Mouse (Mus musculus): ENCODE results near the gene Zfp61. TPM values are rescaled to one million over a fixed set of nuclear protein-coding genes. Genes with fewer than 3 reads are reported as not detected.
"Not testable (repeated sequence)": the region's sequence is repeated elsewhere in the genome, so short reads cannot be mapped to it uniquely, and the experiment has no call there.

Gene Zfp61
- total and polyA plus RNA-seq, 2 experiments from 2014 or later, result 3.4 to 6.8 TPM

GRCm38 (mm10) chr7:24280031-24280857 lies 20.8 kb downstream of the Zfp61 start:
- ATAC-seq (ENCODE audit: insufficient read depth, low read depth) (no peak), DNase-seq (ENCODE audit: low spot score) (no peak)
- TF ChIP-seq CTCF (IDR thresholded peaks at IDR 0.05; ENCODE audit: low read depth), result no peak
- no peak for TF ChIP-seq EP300 (IDR thresholded peaks at IDR 0.05; ENCODE audit: low read depth)
- WGBS, result 51% methylated on average over 10 of the region's 10 CpGs
- H3K27ac ChIP-seq (ENCODE audit: low read depth), result no peak overlapping the region
- H3K36me3 ChIP-seq (replicated peaks; ENCODE audit: control insufficient read depth, insufficient read depth, low read length), result peaks cover 2% of the 10 kb centered on the region
- no peaks in the 10 kb centered on the region for H3K4me1 ChIP-seq (ENCODE audit: control insufficient read depth, insufficient read depth)
- no peak overlapping the region for H3K9ac ChIP-seq (replicated peaks; ENCODE audit: low read depth, low read length)
- no peaks in the 10 kb centered on the region for H3K27me3 ChIP-seq (ENCODE audit: control insufficient read depth, insufficient read depth, low read length)
- peaks cover 4% of the 10 kb centered on the region; the same call in 1 of the 2 replicates for H3K9me3 ChIP-seq (replicated peaks; ENCODE audit: control insufficient read depth, low read length)
- no peak overlapping the region for H3K4me2 ChIP-seq (ENCODE audit: low read depth, low read length)
- no peak overlapping the region for H3K4me3 ChIP-seq (ENCODE audit: low read depth, low read length)

GRCm38 (mm10) chr7:24278771-24279170 lies 22.3 kb downstream of the Zfp61 start:
- H3K27me3 ChIP-seq (ENCODE audit: control insufficient read depth, insufficient read depth, low read length); H3K9me3 ChIP-seq (replicated peaks; ENCODE audit: control insufficient read depth, low read length); H3K4me1 ChIP-seq (ENCODE audit: control insufficient read depth, insufficient read depth); H3K4me3 ChIP-seq (ENCODE audit: low read depth, low read length); DNase-seq (ENCODE audit: low spot score); H3K4me2 ChIP-seq (ENCODE audit: low read depth, low read length); H3K27ac ChIP-seq (ENCODE audit: low read depth); H3K9ac ChIP-seq (replicated peaks; ENCODE audit: low read depth, low read length); ATAC-seq (ENCODE audit: insufficient read depth, low read depth): not testable (repeated sequence)
- H3K36me3 ChIP-seq (replicated peaks; ENCODE audit: control insufficient read depth, insufficient read depth, low read length), result peaks cover 14% of the 10 kb centered on the region
- WGBS, result 83% methylated on average over 3 of the region's 3 CpGs

DNA sequence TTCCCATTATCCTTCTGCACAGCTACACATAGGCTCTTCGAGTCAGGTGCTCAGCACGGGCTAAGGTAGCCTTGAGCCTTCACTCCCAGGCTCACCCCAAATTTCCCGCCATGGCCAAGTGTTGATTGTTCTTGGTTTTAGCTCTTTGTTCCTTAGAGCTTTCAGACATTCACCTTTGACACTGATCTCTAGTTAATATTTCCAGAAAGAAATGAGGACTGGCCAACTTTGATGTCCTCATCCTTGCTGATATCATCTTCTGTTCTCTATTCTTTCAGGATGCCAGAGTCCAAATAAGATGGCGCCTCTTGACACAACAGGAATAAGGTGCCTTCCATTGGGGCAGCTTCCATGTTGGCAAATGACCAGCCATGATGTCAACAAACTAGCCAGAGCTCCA lies 26.6 kb downstream of the Zfp61 start:
- 89% methylated on average over 4 of the region's 4 CpGs for WGBS
- TF ChIP-seq EP300 (IDR thresholded peaks at IDR 0.05; ENCODE audit: low read depth), result no peak
- no peak for TF ChIP-seq CTCF (IDR thresholded peaks at IDR 0.05; ENCODE audit: low read depth)

GRCm38 (mm10) chr7:24271191-24271590 lies 29.8 kb downstream of the Zfp61 start:
- no peak for ATAC-seq (ENCODE audit: insufficient read depth, low read depth)
- H3K4me3 ChIP-seq (ENCODE audit: low read depth, low read length), result no peak overlapping the region
- 86% methylated on average over 6 of the region's 6 CpGs for WGBS

More for the DNA sequence above, 26.6 kb downstream of the Zfp61 start:
- Histone ChIP-seq H3K27ac (ENCODE audit: low read depth) (no peak overlapping the region), H3K36me3 (replicated peaks; ENCODE audit: control insufficient read depth, insufficient read depth, low read length) (peaks cover 14% of the 10 kb centered on the region), H3K4me1 (ENCODE audit: control insufficient read depth, insufficient read depth) (peaks cover 4% of the 10 kb centered on the region; the same call in 1 of the 2 replicates), H3K9ac (replicated peaks; ENCODE audit: low read depth, low read length) (no peak overlapping the region), H3K4me2 (ENCODE audit: low read depth, low read length) (no peak overlapping the region), H3K9me3 (replicated peaks; ENCODE audit: control insufficient read depth, low read length) (no peaks in the 10 kb centered on the region), H3K27me3 (ENCODE audit: control insufficient read depth, insufficient read depth, low read length) (no peaks in the 10 kb centered on the region), H3K4me3 (ENCODE audit: low read depth, low read length) (no peak overlapping the region)
- DNase-seq (ENCODE audit: low spot score) (no peak), ATAC-seq (ENCODE audit: insufficient read depth, low read depth) (no peak)

DNA sequence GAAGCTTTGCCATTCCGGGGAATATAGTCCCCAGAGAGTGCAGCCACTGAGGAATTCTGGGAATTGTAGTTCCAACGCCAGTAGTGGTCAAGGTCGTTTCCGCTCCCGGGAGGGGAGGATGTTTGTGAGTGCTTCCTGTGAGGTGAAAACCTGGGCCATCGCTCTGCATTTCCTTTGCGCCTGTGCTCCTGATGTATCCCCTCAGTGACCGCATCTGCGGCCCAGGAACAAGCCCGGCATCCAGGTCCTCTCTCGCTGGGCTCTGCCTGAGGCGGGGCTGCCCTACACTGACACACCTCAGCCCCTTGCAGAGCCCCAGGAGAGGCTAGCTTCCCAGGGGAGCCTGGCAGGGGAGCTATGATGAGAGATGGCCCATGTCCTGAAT lies 30.8 kb downstream of the Zfp61 start, which contains the start of gene Zfp93:
Gene Zfp93 (plus strand): TSS at position 133 of the 385 bp plus-strand sequence.
- peak; percentile 98 for ATAC-seq (ENCODE audit: insufficient read depth, low read depth)
- H3K36me3 ChIP-seq (replicated peaks; ENCODE audit: control insufficient read depth, insufficient read depth, low read length), result peaks cover 13% of the 10 kb centered on the region
- WGBS, result under 1% methylated on average over 12 of the region's 12 CpGs
- peaks cover 4% of the 10 kb centered on the region; the same call in 1 of the 2 replicates for H3K4me1 ChIP-seq (ENCODE audit: control insufficient read depth, insufficient read depth)
- peak within 1 kb of the TSS; percentile 60 for H3K4me3 ChIP-seq (ENCODE audit: low read depth, low read length)
- H3K4me2 ChIP-seq (ENCODE audit: low read depth, low read length), result peak within 1 kb of the TSS; percentile 73
- peak within 1 kb of the TSS; percentile 54 for H3K27ac ChIP-seq (ENCODE audit: low read depth)
- H3K9me3 ChIP-seq (replicated peaks; ENCODE audit: control insufficient read depth, low read length), result no peaks in the 10 kb centered on the region
- peak within 1 kb of the TSS; percentile 49 for H3K9ac ChIP-seq (replicated peaks; ENCODE audit: low read depth, low read length)
- TF ChIP-seq EP300 (IDR thresholded peaks at IDR 0.05; ENCODE audit: low read depth) (no peak), CTCF (IDR thresholded peaks at IDR 0.05; ENCODE audit: low read depth) (no peak)
- DNase-seq (ENCODE audit: low spot score), result peak; percentile 91
- no peaks in the 10 kb centered on the region for H3K27me3 ChIP-seq (ENCODE audit: control insufficient read depth, insufficient read depth, low read length)

More at GRCm38 (mm10) chr7:24271191-24271590, 29.8 kb downstream of the Zfp61 start:
- no peaks in the 10 kb centered on the region for H3K27me3 ChIP-seq (ENCODE audit: control insufficient read depth, insufficient read depth, low read length)
- DNase-seq (ENCODE audit: low spot score), result no peak
- H3K27ac ChIP-seq (ENCODE audit: low read depth), result no peak overlapping the region
- H3K36me3 ChIP-seq (replicated peaks; ENCODE audit: control insufficient read depth, insufficient read depth, low read length), result peaks cover 14% of the 10 kb centered on the region
- H3K4me1 ChIP-seq (ENCODE audit: control insufficient read depth, insufficient read depth), result peaks cover 4% of the 10 kb centered on the region; the same call in 1 of the 2 replicates
- H3K4me2 ChIP-seq (ENCODE audit: low read depth, low read length), result no peak overlapping the region
- no peaks in the 10 kb centered on the region for H3K9me3 ChIP-seq (replicated peaks; ENCODE audit: control insufficient read depth, low read length)
- no peak for TF ChIP-seq CTCF (IDR thresholded peaks at IDR 0.05; ENCODE audit: low read depth)
- no peak for TF ChIP-seq EP300 (IDR thresholded peaks at IDR 0.05; ENCODE audit: low read depth)
- no peak overlapping the region for H3K9ac ChIP-seq (replicated peaks; ENCODE audit: low read depth, low read length)
